ENCODE assay signal across 41 mouse cellular contexts in the genomic region with DNA sequence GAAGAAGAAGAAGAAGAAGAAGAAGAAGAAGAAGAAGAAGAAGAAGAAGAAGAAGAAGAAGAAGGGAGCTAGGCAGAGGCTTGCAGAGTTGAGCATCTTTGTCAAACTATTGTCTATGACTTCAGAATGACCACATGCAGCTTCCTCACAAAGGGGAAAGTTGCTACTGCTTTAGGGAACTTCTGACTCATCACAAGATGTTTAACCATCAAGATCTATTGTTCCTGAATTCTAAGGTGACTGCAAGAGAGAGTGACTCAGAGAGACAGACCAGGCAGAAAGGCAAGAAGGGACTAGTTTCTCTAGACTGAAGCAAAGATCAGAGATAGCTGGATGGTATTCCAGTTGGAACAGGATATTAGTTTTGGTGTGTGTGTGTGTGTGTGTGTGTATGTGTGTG. TPM values are rescaled to one million over a fixed set of nuclear protein-coding genes. Genes with fewer than 3 reads are reported as not detected.
DNase-seq lines count a peak whose midpoint lies in the region; ATAC-seq lines count a peak whose summit lies in the region.
"Had no signal": no experiment of that assay in that cellular context is flagged by ENCODE, and none has a peak within 500 bp of the region (broad histone marks: within the 10 kb centered on the region; RNA-seq: fewer than 3 reads in every experiment).

No protein-coding gene starts in this region.

- peaks cover 1% of the 10 kb centered on the region; the same call in 1 of the 2 replicates for H3K9me3 ChIP-seq in stomach, embryonic 16.5 days (replicated peaks; ENCODE audit: control insufficient read depth, low read length)
- H3K9me3 ChIP-seq: forebrain, embryonic 15.5 days; hindbrain, embryonic 15.5 days; limb, embryonic 10.5 days; limb, embryonic 15.5 days; midbrain, embryonic 15.5 days had no signal

- no peak overlapping the region for H3K27ac ChIP-seq in stomach, embryonic 16.5 days (ENCODE audit: low read length)
- H3K27ac ChIP-seq: forebrain, embryonic 15.5 days; gastrocnemius, adult 2 months; heart, embryonic 13.5 days; hindbrain, embryonic 15.5 days; layer of hippocampus, adult 2 months; limb, embryonic 10.5 days; liver, embryonic 13.5 days; midbrain, embryonic 10.5 days; midbrain, embryonic 15.5 days had no signal

- DNase-seq in A20 (ENCODE audit: low read depth, low spot score), result peak; percentile 39
- DNase-seq in Muller cell, postnatal 12 days (ENCODE audit: inconsistent ontology term), result peak; percentile 7
- no peak for DNase-seq in cerebellum, adult 11-12 months
- no peak for DNase-seq in adrenal gland, postnatal 14 days
- DNase-seq in left cerebral cortex, postnatal 10 days (ENCODE audit: extremely low spot score in 1 of 2, low spot score in 2 of 2), result no peak
- DNase-seq: adrenal gland, adult 2 months; cerebellum, adult 18-20 months; cerebellum, postnatal 14 days; gastrocnemius, adult 2 months; heart, postnatal 10 days; kidney, adult 18-20 months; kidney, postnatal 36 days; liver, embryonic 13.5 days; lung, adult 18-20 months; right cerebral cortex, adult 18-20 months; thymus, postnatal 25 days had no signal

- intact Hi-C loops in left cerebral cortex, postnatal 10 days (cut with DNase I), result loop anchor here (5.0 kb wide), 1 partner anchor 62 kb away; the partner anchor contains the start of gene Ffar3

- no peaks in the 10 kb centered on the region for H3K4me1 ChIP-seq in stomach, embryonic 16.5 days (ENCODE audit: control insufficient read depth, insufficient read depth, low read length)
- H3K4me1 ChIP-seq: forebrain, embryonic 15.5 days; heart, embryonic 13.5 days; hindbrain, embryonic 15.5 days; limb, embryonic 10.5 days; limb, embryonic 15.5 days; liver, embryonic 13.5 days; midbrain, embryonic 10.5 days; midbrain, embryonic 15.5 days had no signal

- ATAC-seq in granulocyte monocyte progenitor cell, adult 5-6 weeks (replicated peaks; ENCODE audit: poor library complexity, severe bottlenecking), result peak; percentile 93
- ATAC-seq in stomach, embryonic 16.5 days (ENCODE audit: insufficient read depth, low FRiP score), result 0 out of 2 replicates have a peak, but pooled peaks have one; percentile 23
- ATAC-seq: activated CD4-positive, CD25-positive, alpha-beta regulatory T cell, adult 4 months; forebrain, embryonic 15.5 days; inflammation-experienced regulatory T-cells, adult 6 months; lung, postnatal 0 days; midbrain, embryonic 15.5 days had no signal

- no peaks in the 10 kb centered on the region for H3K36me3 ChIP-seq in stomach, embryonic 16.5 days (ENCODE audit: control insufficient read depth, insufficient read depth, low read length)
- H3K36me3 ChIP-seq: forebrain, embryonic 15.5 days; heart, embryonic 13.5 days; hindbrain, embryonic 15.5 days; limb, embryonic 10.5 days; limb, embryonic 15.5 days; liver, embryonic 13.5 days; midbrain, embryonic 10.5 days; midbrain, embryonic 15.5 days had no signal

- no peak overlapping the region for H3K4me3 ChIP-seq in stomach, embryonic 16.5 days (replicated peaks; ENCODE audit: low read length)
- H3K4me3 ChIP-seq: forebrain, embryonic 15.5 days; gastrocnemius, adult 2 months; heart, embryonic 13.5 days; hindbrain, embryonic 15.5 days; layer of hippocampus, adult 2 months; limb, embryonic 10.5 days; limb, embryonic 15.5 days; liver, embryonic 13.5 days; midbrain, embryonic 10.5 days; midbrain, embryonic 15.5 days had no signal

- no peak overlapping the region for H3K4me2 ChIP-seq in stomach, embryonic 16.5 days (ENCODE audit: low read depth, low read length)
- H3K4me2 ChIP-seq: forebrain, embryonic 15.5 days; heart, embryonic 13.5 days; hindbrain, embryonic 15.5 days; limb, embryonic 15.5 days; liver, embryonic 13.5 days; midbrain, embryonic 15.5 days had no signal

- no peak overlapping the region for H3K9ac ChIP-seq in stomach, embryonic 16.5 days (ENCODE audit: low read length)
- H3K9ac ChIP-seq: forebrain, embryonic 15.5 days; heart, embryonic 13.5 days; hindbrain, embryonic 15.5 days; limb, embryonic 15.5 days; liver, embryonic 13.5 days; midbrain, embryonic 15.5 days had no signal

- no peaks in the 10 kb centered on the region for H3K27me3 ChIP-seq in stomach, embryonic 16.5 days (ENCODE audit: control insufficient read depth, insufficient read depth, low read length)
- H3K27me3 ChIP-seq: forebrain, embryonic 15.5 days; hindbrain, embryonic 15.5 days; limb, embryonic 15.5 days; liver, embryonic 13.5 days; midbrain, embryonic 15.5 days had no signal

RNA-seq across cellular contexts. Expression of gene Krtdap, which starts 7.2 kb away (rescaled TPM):
- total RNA-seq in granulocyte monocyte progenitor cell, adult 5-6 weeks (2014; fragmentation: Nextera tagmentation), result not detected in 2 replicates
- not detected in 2 replicates for total RNA-seq in granulocyte monocyte progenitor cell, adult 5-6 weeks (2017)
- polyA plus RNA-seq in stomach, embryonic 16.5 days (2015; fragmentation: Nextera tagmentation; extraction: Ambion mirVana), result 767 and 1,136 TPM in 2 replicates
- total RNA-seq in adrenal gland, postnatal 14 days (2021), result 1.3 and 2.1 TPM in 2 replicates
- total RNA-seq in left cerebral cortex, postnatal 10 days (2021), result not detected
- total RNA-seq: adrenal gland, adult 2 months; heart, adult 8-10 months; heart, postnatal 10 days; hematopoietic stem cell, adult 5-6 weeks; layer of hippocampus, adult 2 months; layer of hippocampus, postnatal 14 days; left cerebral cortex, adult 8-10 months; neutrophil, adult 5-6 weeks had no signal
- polyA plus RNA-seq: activated CD4-positive, CD25-positive, alpha-beta regulatory T cell, adult 4 months; adrenal gland, adult 2 months; embryonic facial prominence, embryonic 11.5 days; frontal cortex, adult 2 months; inflammation-experienced regulatory T-cells, adult 6 months; limb, embryonic 10.5 days; macrophage; midbrain, embryonic 10.5 days; neural tube, embryonic 11.5 days; spleen, adult 2 months had no signal

RNA-seq across cellular contexts. Expression of gene Ffar2, which starts 28.7 kb away (rescaled TPM):
- total RNA-seq in granulocyte monocyte progenitor cell, adult 5-6 weeks (2014; fragmentation: Nextera tagmentation), result 6.5 and 17.9 TPM in 2 replicates
- total RNA-seq in granulocyte monocyte progenitor cell, adult 5-6 weeks (2017), result 23.4 and 26.4 TPM in 2 replicates
- polyA plus RNA-seq in stomach, embryonic 16.5 days (2015; fragmentation: Nextera tagmentation; extraction: Ambion mirVana), result 8.2 and 11.6 TPM in 2 replicates
- total RNA-seq in adrenal gland, postnatal 14 days (2021), result 1.1 TPM in 2 replicates
- total RNA-seq in left cerebral cortex, postnatal 10 days (2021), result under 1 TPM in 1 of 2 experiments, not detected in 1; 0.69 TPM
- total RNA-seq: layer of hippocampus, adult 2 months; layer of hippocampus, postnatal 14 days; left cerebral cortex, adult 8-10 months had no signal
- polyA plus RNA-seq: embryonic facial prominence, embryonic 11.5 days; heart, embryonic 13.5 days; limb, embryonic 10.5 days; limb, embryonic 15.5 days; midbrain, embryonic 10.5 days; midbrain, embryonic 15.5 days; neural tube, embryonic 11.5 days had no signal

RNA-seq across cellular contexts. Expression of gene Dmkn, which starts 31.4 kb away (rescaled TPM):
- total RNA-seq in granulocyte monocyte progenitor cell, adult 5-6 weeks (2014; fragmentation: Nextera tagmentation), result 68.4 and 69.3 TPM in 2 replicates
- 81.3 and 133 TPM in 2 replicates for total RNA-seq in granulocyte monocyte progenitor cell, adult 5-6 weeks (2017)
- polyA plus RNA-seq in stomach, embryonic 16.5 days (2015; fragmentation: Nextera tagmentation; extraction: Ambion mirVana), result 391 and 628 TPM in 2 replicates
- 2.2 and 3.5 TPM in 2 replicates for total RNA-seq in adrenal gland, postnatal 14 days (2021)
- 1 to 10 TPM; 1.4 to 1.5 TPM for total RNA-seq in left cerebral cortex, postnatal 10 days (2021)
- total RNA-seq: hematopoietic stem cell, adult 5-6 weeks; neutrophil, adult 5-6 weeks had no signal
- polyA plus RNA-seq: embryonic facial prominence, embryonic 11.5 days; inflammation-experienced regulatory T-cells, adult 6 months; limb, embryonic 10.5 days; liver, embryonic 13.5 days; midbrain, embryonic 10.5 days; neural tube, embryonic 11.5 days had no signal

RNA-seq across cellular contexts. Expression of gene Sbsn, which starts 43.6 kb away (rescaled TPM):
- 2.4 and 3.7 TPM in 2 replicates for total RNA-seq in granulocyte monocyte progenitor cell, adult 5-6 weeks (2014; fragmentation: Nextera tagmentation)
- total RNA-seq in granulocyte monocyte progenitor cell, adult 5-6 weeks (2017), result 1.2 TPM in 1 of 2 replicates, not detected in the other
- polyA plus RNA-seq in stomach, embryonic 16.5 days (2015; fragmentation: Nextera tagmentation; extraction: Ambion mirVana), result 62.5 and 98.8 TPM in 2 replicates
- 76.3 and 82.7 TPM in 2 replicates for total RNA-seq in adrenal gland, postnatal 14 days (2021)
- 1 to 10 TPM; 9.5 to 9.8 TPM for total RNA-seq in left cerebral cortex, postnatal 10 days (2021)

RNA-seq across cellular contexts. Expression of gene Gapdhs, which starts 51.4 kb away (rescaled TPM):
- not detected in 2 replicates for total RNA-seq in granulocyte monocyte progenitor cell, adult 5-6 weeks (2014; fragmentation: Nextera tagmentation)
- total RNA-seq in granulocyte monocyte progenitor cell, adult 5-6 weeks (2017), result not detected in 2 replicates
- polyA plus RNA-seq in stomach, embryonic 16.5 days (2015; fragmentation: Nextera tagmentation; extraction: Ambion mirVana), result 0.28 and 0.40 TPM in 2 replicates
- total RNA-seq in adrenal gland, postnatal 14 days (2021), result not detected in 2 replicates
- total RNA-seq in left cerebral cortex, postnatal 10 days (2021), result not detected
- total RNA-seq: adrenal gland, adult 2 months; adrenal gland, postnatal 4 days; gastrocnemius, adult 2 months; gastrocnemius, postnatal 4 days; heart, adult 8-10 months; heart, postnatal 10 days; hematopoietic stem cell, adult 5-6 weeks; layer of hippocampus, adult 2 months; layer of hippocampus, postnatal 14 days; left cerebral cortex, adult 8-10 months; neutrophil, adult 5-6 weeks had no signal
- polyA plus RNA-seq: activated CD4-positive, CD25-positive, alpha-beta regulatory T cell, adult 4 months; adrenal gland, adult 2 months; frontal cortex, adult 2 months; limb, embryonic 10.5 days; liver, embryonic 13.5 days; macrophage; spleen, adult 2 months had no signal

Comparison
In these comparisons a context has a peak if more than half of its experiments do, and no peak if none do; other contexts are left out.
1. DNase-seq: peak in A20 (single experiment) and Muller cell, postnatal 12 days (single experiment); none in cerebellum, adult 11-12 months (single experiment), adrenal gland, postnatal 14 days (single experiment) and left cerebral cortex, postnatal 10 days (0 of 2).
2. RNA of gene Dmkn, which starts 31.4 kb away (total RNA-seq): 68.4 to 133 TPM in granulocyte monocyte progenitor cell, adult 5-6 weeks; 2.2 to 3.5 TPM in adrenal gland, postnatal 14 days and 1.4 to 1.5 TPM in left cerebral cortex, postnatal 10 days; every median in the first group is over 10 times any median in the second.